Mouse (Mus musculus): ENCODE data around the gene Rspo1. TPM values are rescaled to one million over a fixed set of nuclear protein-coding genes. Genes with fewer than 3 reads are reported as not detected.

Gene Rspo1
- polyA plus RNA-seq, 1 experiment from 2014 or later: 26.2 TPM

- no peak overlapping the region for H3K4me2 ChIP-seq
- peaks cover 4% of the 10 kb centered on the region for H3K4me1 ChIP-seq
- WGBS: 62% methylated on average over 5 of the region's 5 CpGs
- no peaks in the 10 kb centered on the region for H3K9me3 ChIP-seq
- no peak overlapping the region for H3K27ac ChIP-seq
- H3K9ac ChIP-seq: no peak overlapping the region
- H3K36me3 ChIP-seq (replicated peaks): peaks cover 34% of the 10 kb centered on the region
- no peak for ATAC-seq (ENCODE audit: low FRiP score)
- H3K4me3 ChIP-seq (replicated peaks): no peak overlapping the region
- H3K27me3 ChIP-seq: no peaks in the 10 kb centered on the region
These were observed 71.8 kb downstream of the Rspo1 start for GRCm38 (mm10) chr4:125058033-125058432.

Other genes starting within 250 kb of the Rspo1 start
- 23.8 and 31.9 TPM in 2 replicates for gene Inpp5b, start 244.6 kb upstream of the Rspo1 start, polyA plus RNA-seq (2016; fragmentation: Nextera tagmentation; extraction: Ambion mirVana)
- 13.6 and 17.4 TPM in 2 replicates for gene Mtf1, start 184.3 kb upstream of the Rspo1 start, polyA plus RNA-seq (2016; fragmentation: Nextera tagmentation; extraction: Ambion mirVana)
- gene Yrdc, start 135.8 kb upstream of the Rspo1 start, polyA plus RNA-seq (2016; fragmentation: Nextera tagmentation; extraction: Ambion mirVana): 45.0 and 48.5 TPM in 2 replicates
- 60.1 and 64.9 TPM in 2 replicates for gene 1110065P20Rik, start 135.2 kb upstream of the Rspo1 start, polyA plus RNA-seq (2016; fragmentation: Nextera tagmentation; extraction: Ambion mirVana)
- gene Maneal, start 124.3 kb upstream of the Rspo1 start, polyA plus RNA-seq (2016; fragmentation: Nextera tagmentation; extraction: Ambion mirVana): 5.6 and 9.7 TPM in 2 replicates
- gene Epha10, start 105.5 kb upstream of the Rspo1 start, polyA plus RNA-seq (2016; fragmentation: Nextera tagmentation; extraction: Ambion mirVana): 1.2 and 1.9 TPM in 2 replicates
- gene 9930104L06Rik, start 49.4 kb upstream of the Rspo1 start, polyA plus RNA-seq (2016; fragmentation: Nextera tagmentation; extraction: Ambion mirVana): 16.7 and 18.9 TPM in 2 replicates
- 243 and 257 TPM in 2 replicates for gene Cdca8, start 47.1 kb upstream of the Rspo1 start, polyA plus RNA-seq (2016; fragmentation: Nextera tagmentation; extraction: Ambion mirVana)
- gene Gnl2, start 30.2 kb downstream of the Rspo1 start, polyA plus RNA-seq (2016; fragmentation: Nextera tagmentation; extraction: Ambion mirVana): 97.1 and 103 TPM in 2 replicates
- gene Dnali1, start 79.3 kb downstream of the Rspo1 start, polyA plus RNA-seq (2016; fragmentation: Nextera tagmentation; extraction: Ambion mirVana): 0.28 and 0.41 TPM in 2 replicates
- 29.8 and 32.2 TPM in 2 replicates for gene Snip1, start 80.2 kb downstream of the Rspo1 start, polyA plus RNA-seq (2016; fragmentation: Nextera tagmentation; extraction: Ambion mirVana)
- 128 and 138 TPM in 2 replicates for gene Meaf6, start 98.7 kb downstream of the Rspo1 start, polyA plus RNA-seq (2016; fragmentation: Nextera tagmentation; extraction: Ambion mirVana)
- gene Zc3h12a, start 141.4 kb downstream of the Rspo1 start, polyA plus RNA-seq (2016; fragmentation: Nextera tagmentation; extraction: Ambion mirVana): 0.18 and 0.23 TPM in 2 replicates

All from forebrain, embryonic 12.5 days (tissue).